Mouse (Mus musculus) heart, adult 2 months (tissue): ENCODE measurements around the gene Caly.

Source experiments
- CTCF ChIP-seq: fragments of 200-600 bp; IDR thresholded peaks from 2 replicates; pipeline ENCODE4 v1.8.1; 2022; ENCODE audit warnings: antibody characterized with exemption, mild to moderate bottlenecking, moderate library complexity
- EP300 ChIP-seq: fragments of 200-500 bp; IDR thresholded peaks from 2 replicates; pipeline ENCODE4 v1.6.1; 2011; ENCODE audit warnings: low read depth, low read length, control low read depth; ENCODE audit not compliant: insufficient read depth

GRCm38 (mm10) chr7:140036281-140037170 lies 45.8 kb downstream of the Caly start, which contains the start of the genes Zfp511 and Tubgcp2:
- no peak for TF ChIP-seq CTCF
- no peak for TF ChIP-seq EP300
